13 mouse cellular contexts compared by ENCODE assay signal in the genomic region with DNA sequence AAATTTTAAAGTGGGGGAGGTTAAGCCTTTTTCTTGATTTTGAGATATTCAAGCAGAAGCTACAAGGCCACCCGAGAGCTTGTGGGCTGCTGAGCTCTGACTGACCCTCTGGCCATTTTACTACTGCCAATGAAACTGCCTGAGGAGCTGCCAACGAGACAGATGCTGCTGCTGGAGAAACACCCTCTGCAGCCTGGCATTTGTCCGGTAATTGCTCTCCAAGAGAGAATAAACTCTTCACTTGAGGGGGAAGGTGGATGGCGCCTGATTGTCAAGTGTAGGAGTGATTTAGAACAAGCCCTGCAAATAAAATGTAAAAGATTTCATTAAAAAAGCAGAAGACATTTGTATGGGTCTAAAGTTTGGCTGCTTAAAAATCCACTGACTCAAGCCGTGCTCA.
DNase-seq lines count a peak whose midpoint lies in the region; ATAC-seq and TF ChIP-seq lines count a peak whose summit lies in the region.
"Had no signal": no experiment of that assay in that cellular context is flagged by ENCODE, and none has a peak within 500 bp of the region (broad histone marks: within the 10 kb centered on the region; RNA-seq: fewer than 3 reads in every experiment).

No protein-coding gene starts in this region.

- 46% methylated on average over 5 of the region's 5 CpGs for WGBS in lung, embryonic 14.5 days

- H3K27ac ChIP-seq in lung, embryonic 14.5 days (ENCODE audit: low read depth) = no peak overlapping the region
- H3K27ac ChIP-seq: embryonic facial prominence, embryonic 15.5 days; heart, adult 2 months; hindbrain, embryonic 13.5 days; limb, embryonic 15.5 days; stomach, embryonic 15.5 days had no signal

- no peak overlapping the region for H3K4me2 ChIP-seq in lung, embryonic 14.5 days
- H3K4me2 ChIP-seq: embryonic facial prominence, embryonic 15.5 days; hindbrain, embryonic 13.5 days; limb, embryonic 15.5 days; stomach, embryonic 15.5 days had no signal

- H3K9ac ChIP-seq in lung, embryonic 14.5 days = no peak overlapping the region
- H3K9ac ChIP-seq: embryonic facial prominence, embryonic 15.5 days; hindbrain, embryonic 13.5 days; limb, embryonic 15.5 days; stomach, embryonic 15.5 days had no signal

- no peak for TF ChIP-seq CTCF in lung, embryonic 14.5 days (IDR thresholded peaks at IDR 0.05; ENCODE audit: low read depth)

- H3K36me3 ChIP-seq in lung, embryonic 14.5 days (ENCODE audit: insufficient read depth) = no peaks in the 10 kb centered on the region
- H3K36me3 ChIP-seq: embryonic facial prominence, embryonic 15.5 days; hindbrain, embryonic 13.5 days; limb, embryonic 15.5 days; stomach, embryonic 15.5 days had no signal

- peak; percentile 16 for DNase-seq in lung, embryonic 14.5 days
- no peak for DNase-seq in lung, adult 18-20 months
- DNase-seq in cerebellum, adult 8-10 months = peak; percentile 76
- peak; percentile 72 to 79 for DNase-seq in layer of hippocampus, adult 8-10 months (ENCODE audit: low spot score in 2 of 2)
- peak; percentile 60 for DNase-seq in right cerebral cortex, postnatal 25 days
- DNase-seq in testis, postnatal 14 days (ENCODE audit: low spot score) = no peak
- no peak for DNase-seq in liver
- DNase-seq: heart, adult 2 months; lung, postnatal 36 days had no signal

- no peaks in the 10 kb centered on the region for H3K27me3 ChIP-seq in lung, embryonic 14.5 days (ENCODE audit: insufficient read depth, low read length)
- H3K27me3 ChIP-seq: hindbrain, embryonic 13.5 days; limb, embryonic 15.5 days; stomach, embryonic 15.5 days had no signal

- no peak for ATAC-seq in lung, embryonic 14.5 days (ENCODE audit: insufficient read depth)

- H3K4me3 ChIP-seq in lung, embryonic 14.5 days (ENCODE audit: low read depth, low read length) = no peak overlapping the region
- H3K4me3 ChIP-seq: embryonic facial prominence, embryonic 15.5 days; heart, adult 2 months; hindbrain, embryonic 13.5 days; limb, embryonic 15.5 days; stomach, embryonic 15.5 days had no signal

- H3K4me1 ChIP-seq in lung, embryonic 14.5 days (ENCODE audit: insufficient read depth) = no peaks in the 10 kb centered on the region
- H3K4me1 ChIP-seq: limb, embryonic 15.5 days; stomach, embryonic 15.5 days had no signal

- H3K9me3 ChIP-seq in lung, embryonic 14.5 days (ENCODE audit: low read depth, low read length) = no peaks in the 10 kb centered on the region
- H3K9me3 ChIP-seq: embryonic facial prominence, embryonic 15.5 days; hindbrain, embryonic 13.5 days; limb, embryonic 15.5 days; stomach, embryonic 15.5 days had no signal

Comparison
In these comparisons a context has a peak if more than half of its experiments do, and no peak if none do; other contexts are left out.
1. DNase-seq: peak in lung, embryonic 14.5 days (single experiment), cerebellum, adult 8-10 months (single experiment), layer of hippocampus, adult 8-10 months (2 of 2) and right cerebral cortex, postnatal 25 days (single experiment); none in lung, adult 18-20 months (0 of 2), testis, postnatal 14 days (single experiment) and liver (single experiment).